Mouse (Mus musculus) G1E (cell line): ENCODE results near the gene Tsks.

Source experiments
- CTCF ChIP-seq: IDR thresholded peaks from 2 replicates; pipeline ENCODE4 v1.5.1; 2012; ENCODE audit warnings: low read depth, low read length, inconsistent platforms, mixed read lengths
- TAL1 ChIP-seq: conservative IDR thresholded peaks from 2 replicates; pipeline ENCODE4 v1.6.1; 2012; ENCODE audit warnings: low read depth, low read length, inconsistent platforms, mixed read lengths

- TF ChIP-seq CTCF (no peak), TAL1 (no peak)
Measured at GRCm38 (mm10) chr7:44915314-44915713, 27.7 kb upstream of the Tsks start.
